Mouse (Mus musculus): ENCODE measurements at regions not wholly inside any gene's neighbourhood (a gene's known extent, or its start where the extent isn't known, plus 50 kb on each side); places are given as distances from the start of the nearest gene placed in this dataset.

DNA sequence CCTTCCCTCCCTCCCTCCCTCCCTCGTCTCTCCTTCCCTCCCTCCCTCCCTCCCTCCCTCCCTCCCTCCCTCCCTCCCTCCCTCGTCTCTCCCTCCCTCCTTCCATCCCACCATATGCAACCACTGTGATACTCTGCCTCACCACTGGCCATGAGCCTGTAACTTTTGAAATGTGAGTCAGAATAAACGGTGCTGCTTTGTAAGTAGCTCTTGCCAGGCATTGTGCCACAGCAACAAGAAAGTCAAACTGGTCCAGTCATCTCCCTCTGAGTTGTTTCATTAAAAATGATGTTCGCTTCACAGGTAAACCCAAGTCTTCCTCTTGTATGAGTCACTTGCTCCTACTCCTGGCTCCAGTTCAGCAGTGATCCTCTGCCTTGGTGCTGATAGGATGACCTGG lies 85.1 kb upstream of the Otud4 start:
- H3K27me3 ChIP-seq (ENCODE audit: control insufficient read depth, insufficient read depth, low read length): no peaks in the 10 kb centered on the region
- H3K4me1 ChIP-seq (replicated peaks; ENCODE audit: control insufficient read depth, insufficient read depth, low read length): no peaks in the 10 kb centered on the region
- TF ChIP-seq CTCF (IDR thresholded peaks at IDR 0.05; ENCODE audit: borderline replicate concordance, control insufficient read depth, extremely low read depth, insufficient read depth, low read length, poor library complexity): no peak
- TF ChIP-seq POLR2A (IDR thresholded peaks at IDR 0.05; ENCODE audit: control insufficient read depth, extremely low read depth, insufficient read depth, low read length, poor library complexity): no peak
- no peaks in the 10 kb centered on the region for H3K36me3 ChIP-seq (ENCODE audit: control insufficient read depth, insufficient read depth, low read length)
- H3K4me3 ChIP-seq (ENCODE audit: control insufficient read depth, insufficient read depth, low read length): no peak overlapping the region
- 97% methylated on average over 2 of the region's 4 CpGs for WGBS
- H3K27ac ChIP-seq (ENCODE audit: control insufficient read depth, insufficient read depth, low read length): no peak overlapping the region
- no peak for DNase-seq

DNA sequence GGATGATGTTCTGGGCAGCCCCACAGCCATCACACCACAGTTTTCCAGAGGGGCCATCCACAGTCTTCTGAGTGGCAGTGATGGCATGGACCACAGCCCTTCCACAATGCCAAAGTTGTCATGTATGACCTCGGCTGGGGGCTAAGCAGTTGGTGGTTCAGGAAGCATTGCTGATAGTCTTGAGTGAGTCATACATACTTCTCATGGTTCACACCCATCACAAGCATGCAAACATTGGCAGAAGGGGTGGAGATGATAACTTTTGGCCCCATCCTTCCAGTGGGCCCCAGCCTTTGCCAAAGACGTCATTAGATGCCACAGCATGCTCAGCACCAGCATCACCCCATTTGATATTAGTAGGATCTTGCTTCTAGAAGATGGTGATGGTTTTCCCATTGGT lies 89.3 kb upstream of the Otud4 start:
- 91% methylated on average over 2 of the region's 2 CpGs for WGBS
- no peak for DNase-seq

GRCm38 (mm10) chr8:79548156-79548555 lies 91.3 kb upstream of the Otud4 start:
- TF ChIP-seq CTCF (IDR thresholded peaks at IDR 0.05; ENCODE audit: borderline replicate concordance, control insufficient read depth, extremely low read depth, insufficient read depth, low read length, poor library complexity) (no peak), POLR2A (IDR thresholded peaks at IDR 0.05; ENCODE audit: control insufficient read depth, extremely low read depth, insufficient read depth, low read length, poor library complexity) (no peak)
- Histone ChIP-seq H3K36me3 (ENCODE audit: control insufficient read depth, insufficient read depth, low read length) (no peaks in the 10 kb centered on the region), H3K27me3 (ENCODE audit: control insufficient read depth, insufficient read depth, low read length) (no peaks in the 10 kb centered on the region), H3K4me3 (ENCODE audit: control insufficient read depth, insufficient read depth, low read length) (no peak overlapping the region), H3K27ac (ENCODE audit: control insufficient read depth, insufficient read depth, low read length) (no peak overlapping the region), H3K4me1 (replicated peaks; ENCODE audit: control insufficient read depth, insufficient read depth, low read length) (no peaks in the 10 kb centered on the region)
- DNase-seq: no peak
- WGBS: 94% methylated on average over 6 of the region's 6 CpGs

More for the DNA sequence above, 89.3 kb upstream of the Otud4 start:
- Histone ChIP-seq H3K4me3 (ENCODE audit: control insufficient read depth, insufficient read depth, low read length) (no peak overlapping the region), H3K36me3 (ENCODE audit: control insufficient read depth, insufficient read depth, low read length) (no peaks in the 10 kb centered on the region), H3K27ac (ENCODE audit: control insufficient read depth, insufficient read depth, low read length) (no peak overlapping the region), H3K27me3 (ENCODE audit: control insufficient read depth, insufficient read depth, low read length) (no peaks in the 10 kb centered on the region), H3K4me1 (replicated peaks; ENCODE audit: control insufficient read depth, insufficient read depth, low read length) (no peaks in the 10 kb centered on the region)
- TF ChIP-seq POLR2A (IDR thresholded peaks at IDR 0.05; ENCODE audit: control insufficient read depth, extremely low read depth, insufficient read depth, low read length, poor library complexity) (no peak), CTCF (IDR thresholded peaks at IDR 0.05; ENCODE audit: borderline replicate concordance, control insufficient read depth, extremely low read depth, insufficient read depth, low read length, poor library complexity) (no peak)

DNA sequence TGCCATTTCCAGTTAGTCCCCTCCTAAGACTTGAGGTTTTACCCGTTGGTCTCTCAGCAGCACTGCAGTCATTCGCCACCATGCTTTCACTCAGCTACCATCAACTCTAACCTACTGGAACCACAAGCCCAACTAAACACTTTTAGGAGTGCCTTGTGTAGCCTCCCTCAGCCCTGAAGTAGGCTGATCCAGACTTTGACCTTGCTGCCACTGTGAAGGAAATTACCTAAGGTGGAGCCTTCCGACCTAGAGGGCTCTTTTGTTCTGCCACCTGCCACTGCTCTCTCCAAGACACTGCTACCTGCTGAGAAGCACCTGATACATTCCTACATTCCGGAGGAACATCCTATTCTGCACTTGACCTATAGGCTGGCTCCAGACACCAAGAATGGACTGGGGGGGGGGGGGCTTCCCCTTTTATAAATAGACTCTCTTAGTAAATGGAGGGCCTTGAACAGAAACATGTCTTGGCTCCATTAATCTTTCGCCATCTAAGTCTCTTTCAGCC lies 93.5 kb upstream of the Otud4 start:
- Histone ChIP-seq H3K36me3 (ENCODE audit: control insufficient read depth, insufficient read depth, low read length) (no peaks in the 10 kb centered on the region), H3K27ac (ENCODE audit: control insufficient read depth, insufficient read depth, low read length) (no peak overlapping the region), H3K4me3 (ENCODE audit: control insufficient read depth, insufficient read depth, low read length) (no peak overlapping the region), H3K27me3 (ENCODE audit: control insufficient read depth, insufficient read depth, low read length) (no peaks in the 10 kb centered on the region), H3K4me1 (replicated peaks; ENCODE audit: control insufficient read depth, insufficient read depth, low read length) (no peaks in the 10 kb centered on the region)
- DNase-seq: no peak
- 95% methylated on average over 5 of the region's 5 CpGs for WGBS
- TF ChIP-seq POLR2A (IDR thresholded peaks at IDR 0.05; ENCODE audit: control insufficient read depth, extremely low read depth, insufficient read depth, low read length, poor library complexity) (no peak), CTCF (IDR thresholded peaks at IDR 0.05; ENCODE audit: borderline replicate concordance, control insufficient read depth, extremely low read depth, insufficient read depth, low read length, poor library complexity) (no peak)

DNA sequence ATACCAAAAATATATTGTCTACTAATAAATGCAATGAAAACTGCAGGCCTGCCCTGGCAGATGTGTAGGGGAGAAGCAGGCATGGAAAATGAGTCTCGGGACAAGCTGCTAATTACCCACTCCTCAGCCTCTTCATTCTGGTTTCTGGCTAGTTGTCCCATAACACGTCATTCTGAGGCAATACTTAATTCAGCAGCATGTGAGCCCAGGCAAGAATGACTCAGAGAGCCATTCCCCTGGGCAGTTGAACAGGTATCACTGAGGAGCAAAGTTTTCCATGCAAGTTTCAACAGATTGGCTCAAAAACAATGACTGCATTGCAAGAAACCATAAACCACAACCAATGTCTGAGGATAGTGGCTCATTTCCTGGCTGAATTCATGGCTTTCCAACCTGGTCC lies 97.0 kb upstream of the Otud4 start:
- H3K4me1 ChIP-seq (replicated peaks; ENCODE audit: control insufficient read depth, insufficient read depth, low read length): no peaks in the 10 kb centered on the region
- H3K27me3 ChIP-seq (ENCODE audit: control insufficient read depth, insufficient read depth, low read length): no peaks in the 10 kb centered on the region
- no peaks in the 10 kb centered on the region for H3K36me3 ChIP-seq (ENCODE audit: control insufficient read depth, insufficient read depth, low read length)
- WGBS: 89% methylated on average over 2 of the region's 2 CpGs
- no peak overlapping the region for H3K4me3 ChIP-seq (ENCODE audit: control insufficient read depth, insufficient read depth, low read length)
- TF ChIP-seq CTCF (IDR thresholded peaks at IDR 0.05; ENCODE audit: borderline replicate concordance, control insufficient read depth, extremely low read depth, insufficient read depth, low read length, poor library complexity) (no peak), POLR2A (IDR thresholded peaks at IDR 0.05; ENCODE audit: control insufficient read depth, extremely low read depth, insufficient read depth, low read length, poor library complexity) (no peak)
- no peak overlapping the region for H3K27ac ChIP-seq (ENCODE audit: control insufficient read depth, insufficient read depth, low read length)
- DNase-seq: no peak

DNA sequence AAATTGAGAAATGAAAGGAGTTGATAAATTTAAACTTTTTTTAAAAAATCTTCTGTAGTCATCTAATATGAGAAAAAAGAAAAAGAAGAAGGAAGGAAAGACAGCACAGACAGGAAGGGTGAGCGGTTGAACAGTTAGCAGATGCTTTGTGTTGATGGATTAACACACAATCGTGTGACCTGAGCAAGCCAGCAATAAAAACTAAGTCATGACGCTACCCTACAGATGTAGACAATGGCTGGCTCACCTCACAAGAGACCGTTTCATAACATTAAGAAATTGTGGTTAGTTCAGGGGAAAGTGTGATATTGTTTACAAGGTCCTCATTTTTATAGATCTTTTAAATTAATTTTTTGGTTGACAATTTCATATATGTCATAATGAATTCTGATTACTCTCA lies 99.4 kb upstream of the Otud4 start:
- Histone ChIP-seq H3K4me1 (replicated peaks; ENCODE audit: control insufficient read depth, insufficient read depth, low read length) (no peaks in the 10 kb centered on the region), H3K4me3 (ENCODE audit: control insufficient read depth, insufficient read depth, low read length) (no peak overlapping the region), H3K27me3 (ENCODE audit: control insufficient read depth, insufficient read depth, low read length) (no peaks in the 10 kb centered on the region), H3K27ac (ENCODE audit: control insufficient read depth, insufficient read depth, low read length) (no peak overlapping the region), H3K36me3 (ENCODE audit: control insufficient read depth, insufficient read depth, low read length) (no peaks in the 10 kb centered on the region)
- TF ChIP-seq POLR2A (IDR thresholded peaks at IDR 0.05; ENCODE audit: control insufficient read depth, extremely low read depth, insufficient read depth, low read length, poor library complexity) (no peak), CTCF (IDR thresholded peaks at IDR 0.05; ENCODE audit: borderline replicate concordance, control insufficient read depth, extremely low read depth, insufficient read depth, low read length, poor library complexity) (no peak)
- DNase-seq: no peak
- WGBS: 36% methylated on average over 4 of the region's 4 CpGs

- no peak for DNase-seq
- no peaks in the 10 kb centered on the region for H3K36me3 ChIP-seq (ENCODE audit: control insufficient read depth, insufficient read depth, low read length)
- no peak for TF ChIP-seq POLR2A (IDR thresholded peaks at IDR 0.05; ENCODE audit: control insufficient read depth, extremely low read depth, insufficient read depth, low read length, poor library complexity)
- TF ChIP-seq CTCF (IDR thresholded peaks at IDR 0.05; ENCODE audit: borderline replicate concordance, control insufficient read depth, extremely low read depth, insufficient read depth, low read length, poor library complexity): no peak
- no peak overlapping the region for H3K4me3 ChIP-seq (ENCODE audit: control insufficient read depth, insufficient read depth, low read length)
- H3K4me1 ChIP-seq (replicated peaks; ENCODE audit: control insufficient read depth, insufficient read depth, low read length): no peaks in the 10 kb centered on the region
- no peaks in the 10 kb centered on the region for H3K27me3 ChIP-seq (ENCODE audit: control insufficient read depth, insufficient read depth, low read length)
- 5% methylated on average over 12 of the region's 12 CpGs for WGBS
- H3K27ac ChIP-seq (ENCODE audit: control insufficient read depth, insufficient read depth, low read length): no peak overlapping the region
Observed at GRCm38 (mm10) chr8:79534271-79534889, 105.0 kb upstream of the Otud4 start.

All from thymus, adult 2 months (tissue).